Mouse (Mus musculus): ENCODE results near the gene Tacc2. TPM values are rescaled to one million over a fixed set of nuclear protein-coding genes. Genes with fewer than 3 reads are reported as not detected.
"Not testable (repeated sequence)": the region's sequence is repeated elsewhere in the genome, so short reads cannot be mapped to it uniquely, and the experiment has no call there.

The Tacc2 gene
- total RNA-seq, 1 experiment from 2014 or later = 27.4 TPM

DNA sequence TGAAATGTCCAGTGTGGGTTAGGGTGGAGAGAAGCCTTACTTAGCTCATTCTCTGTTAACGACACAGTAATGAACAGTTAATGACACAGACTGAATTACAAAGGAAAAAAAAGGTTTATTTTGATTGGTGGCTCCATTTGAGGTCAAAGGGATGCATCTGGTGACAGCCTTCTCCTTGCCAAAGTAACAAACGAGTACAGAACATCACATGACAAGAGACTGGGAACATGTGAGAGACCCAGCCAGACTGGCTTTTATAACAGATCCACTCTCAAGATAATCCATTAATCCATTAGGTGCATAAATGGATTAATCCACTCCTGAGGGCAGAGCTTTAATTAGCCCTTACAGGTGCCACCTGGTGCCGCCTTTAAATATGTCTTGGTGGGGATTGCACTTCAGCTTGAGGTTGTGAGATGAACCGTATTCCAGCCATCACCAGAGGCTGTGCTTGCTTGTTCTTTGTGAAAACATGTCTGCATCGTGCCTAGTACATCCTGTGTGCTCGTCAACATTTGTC lies 75.9 kb downstream of the Tacc2 start:
- no peak for DNase-seq

DNA sequence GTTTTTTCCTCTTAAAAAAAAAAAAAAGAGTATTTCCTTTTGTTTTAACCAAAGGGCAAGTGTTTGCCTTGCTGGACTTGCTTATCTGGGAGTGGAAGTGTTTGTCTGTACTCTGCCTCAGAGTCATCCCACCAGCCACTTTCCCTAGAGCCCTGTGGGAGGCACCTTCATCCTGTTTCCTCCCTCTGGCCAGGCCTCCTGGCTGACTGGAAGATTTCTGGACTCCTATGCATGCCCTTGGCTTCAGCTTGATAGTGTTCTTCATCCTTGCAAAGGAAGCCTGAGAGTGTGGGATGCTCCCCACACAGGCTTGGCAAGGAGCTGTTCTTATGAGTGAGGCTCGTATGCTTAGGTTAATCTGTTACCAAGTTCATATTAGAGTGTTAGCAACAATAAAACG lies 77.3 kb downstream of the Tacc2 start:
- DNase-seq = no peak

DNA sequence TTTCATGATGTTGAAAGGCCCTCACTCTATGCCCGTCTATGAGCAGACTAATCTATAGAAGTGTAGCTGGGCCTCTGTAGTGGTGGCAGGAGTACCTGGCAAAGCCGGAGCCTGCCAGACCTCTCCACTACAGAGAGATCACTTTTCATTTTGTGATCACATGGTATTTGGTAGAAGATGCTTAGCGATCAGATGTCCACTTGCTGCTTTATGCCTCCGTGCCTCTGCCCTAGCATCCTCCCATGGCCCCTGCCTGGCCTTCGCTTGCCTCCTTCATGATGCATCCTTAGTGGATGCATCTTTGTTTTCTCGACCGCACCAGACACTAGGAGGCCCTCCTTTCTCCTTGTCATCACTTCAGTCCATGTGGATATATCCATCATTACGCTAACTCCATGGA lies 79.7 kb downstream of the Tacc2 start:
- DNase-seq = no peak

DNA sequence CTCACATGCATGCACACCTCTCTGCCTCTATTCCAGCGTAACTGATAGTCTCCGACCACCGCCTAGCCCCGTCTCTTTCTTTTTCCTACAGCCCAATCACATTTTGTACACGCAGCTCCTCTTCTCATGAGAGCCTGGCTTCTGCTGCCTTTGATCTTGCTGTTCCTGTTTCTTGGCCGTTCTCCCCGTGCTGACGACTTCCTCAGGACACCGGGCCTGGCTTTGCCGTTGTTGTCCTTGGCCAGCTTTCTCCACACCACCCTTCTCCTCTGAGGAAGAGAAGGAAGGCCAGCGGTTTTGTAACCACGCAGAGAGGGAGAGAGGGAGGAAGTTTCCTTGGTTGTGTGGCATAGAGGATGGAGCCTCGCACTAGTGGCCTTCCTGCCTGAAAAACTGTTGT lies 80.5 kb downstream of the Tacc2 start:
- peak; percentile 85 for DNase-seq

DNA sequence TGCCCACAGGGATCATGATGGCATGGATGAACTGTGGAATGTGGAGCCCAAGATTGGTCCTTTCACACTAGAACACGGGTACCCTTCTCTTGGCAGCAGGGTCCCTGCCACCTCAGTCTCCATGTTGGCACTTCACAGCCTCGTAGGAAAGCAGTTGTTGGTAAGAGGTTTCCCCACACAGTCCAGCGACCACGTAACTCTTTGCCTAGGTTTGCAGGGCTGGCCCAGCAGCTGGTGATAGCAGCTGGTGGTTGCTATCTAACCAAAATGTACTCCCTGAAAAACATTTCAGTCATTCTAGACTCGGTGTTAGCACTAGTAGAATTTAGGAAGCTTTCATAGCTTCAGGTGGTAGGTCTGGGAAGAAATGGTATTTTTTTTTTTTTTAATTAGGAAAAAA lies 81.9 kb downstream of the Tacc2 start:
- DNase-seq = no peak

DNA sequence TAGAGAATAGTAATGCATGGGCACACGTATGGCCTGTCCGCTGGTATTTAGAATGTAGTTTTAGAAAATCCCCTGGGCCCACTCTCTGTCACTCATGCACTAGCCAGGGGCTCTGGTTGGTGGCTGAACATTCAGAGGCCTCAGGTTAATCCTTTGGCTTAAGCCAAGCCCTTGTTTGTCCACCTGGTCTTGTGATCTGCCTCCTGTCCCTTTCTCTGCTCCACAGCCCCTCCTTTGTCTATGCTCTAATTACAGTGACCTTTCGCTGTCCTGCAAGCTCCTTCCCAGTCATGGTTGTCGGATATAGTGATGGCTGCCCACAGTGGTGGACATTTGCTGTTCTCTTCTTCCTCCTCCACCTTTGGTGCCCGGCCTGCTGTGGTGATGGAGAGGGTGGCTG lies 85.0 kb downstream of the Tacc2 start:
- peak; percentile 2 for DNase-seq

DNA sequence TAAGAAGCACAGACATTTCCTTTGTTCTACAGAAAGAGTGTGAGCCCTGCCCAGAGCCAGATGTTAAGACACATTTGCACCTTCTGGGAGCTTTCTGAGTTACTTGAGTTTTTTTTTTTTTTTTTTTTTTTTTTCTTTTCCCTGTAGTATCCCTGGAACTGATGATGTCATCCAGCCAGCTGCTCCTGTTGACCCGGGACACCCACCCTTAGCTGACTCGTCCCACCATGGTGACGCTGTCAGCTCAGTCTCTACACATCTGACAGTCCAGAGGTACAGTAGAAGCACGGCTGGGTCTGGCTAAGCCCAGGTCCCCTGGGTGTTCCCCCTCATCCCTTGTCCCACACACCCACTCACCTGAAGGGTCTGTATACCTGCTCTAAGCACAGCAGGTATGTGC lies 85.6 kb downstream of the Tacc2 start:
- peak; percentile 4 for DNase-seq

DNA sequence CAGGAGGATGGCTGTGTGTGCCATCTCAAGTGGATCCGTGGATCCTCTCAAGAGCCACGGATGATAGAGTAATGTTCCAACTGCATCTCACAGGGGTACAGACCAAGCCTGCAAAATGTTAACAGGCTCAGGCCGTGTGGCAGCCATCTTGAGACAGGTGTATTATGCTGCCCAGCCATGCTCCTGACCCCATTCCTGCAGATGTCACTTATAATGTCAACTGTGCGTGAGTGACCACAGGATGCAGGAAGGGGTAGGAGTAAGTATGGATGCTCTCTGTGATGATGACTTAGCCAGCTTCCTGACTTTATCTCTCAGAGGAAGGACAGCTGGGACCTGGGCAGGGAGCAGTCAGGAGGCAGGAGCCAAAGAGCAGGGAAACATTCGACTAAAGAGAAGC lies 86.8 kb downstream of the Tacc2 start:
- DNase-seq = no peak

DNA sequence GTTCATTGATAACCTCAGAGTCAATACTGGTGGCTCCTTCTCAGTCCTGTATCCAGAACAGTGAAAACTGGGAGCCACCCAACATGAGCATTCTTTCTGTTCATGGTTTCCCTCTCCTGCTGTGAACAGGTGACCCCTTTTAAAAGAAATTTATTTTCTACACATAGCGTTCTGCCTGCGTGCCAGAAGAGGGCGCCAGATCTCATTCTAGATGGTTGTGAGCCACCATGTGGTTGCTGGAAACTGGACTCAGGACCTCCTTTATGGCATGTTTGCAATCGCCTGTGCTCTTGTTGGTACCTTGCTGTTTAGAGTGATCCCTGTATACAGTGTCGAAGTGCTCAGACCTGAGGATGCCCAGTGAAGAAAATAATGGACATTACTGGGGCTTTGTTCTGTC lies 87.4 kb downstream of the Tacc2 start:
- no peak for DNase-seq

DNA sequence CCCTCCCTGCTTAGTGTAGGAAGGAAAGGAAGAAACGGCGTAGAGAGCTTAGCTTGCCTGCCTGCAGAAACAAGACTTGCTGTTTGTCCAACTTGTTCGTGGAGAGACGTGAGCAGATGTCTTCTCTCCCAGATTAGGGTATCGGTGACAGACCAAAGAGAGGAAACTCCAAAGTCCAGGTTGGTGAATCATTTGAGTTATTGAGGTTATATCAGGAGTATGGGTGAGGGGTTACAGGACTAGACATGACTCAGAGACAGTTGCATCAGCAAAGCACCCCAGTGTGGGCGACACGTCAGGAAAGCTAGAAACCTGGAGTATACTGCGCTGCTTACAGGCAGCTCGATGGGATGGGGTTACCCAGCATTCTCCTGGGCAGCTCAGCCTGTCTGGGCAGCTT lies 88.1 kb downstream of the Tacc2 start:
- DNase-seq = no peak

DNA sequence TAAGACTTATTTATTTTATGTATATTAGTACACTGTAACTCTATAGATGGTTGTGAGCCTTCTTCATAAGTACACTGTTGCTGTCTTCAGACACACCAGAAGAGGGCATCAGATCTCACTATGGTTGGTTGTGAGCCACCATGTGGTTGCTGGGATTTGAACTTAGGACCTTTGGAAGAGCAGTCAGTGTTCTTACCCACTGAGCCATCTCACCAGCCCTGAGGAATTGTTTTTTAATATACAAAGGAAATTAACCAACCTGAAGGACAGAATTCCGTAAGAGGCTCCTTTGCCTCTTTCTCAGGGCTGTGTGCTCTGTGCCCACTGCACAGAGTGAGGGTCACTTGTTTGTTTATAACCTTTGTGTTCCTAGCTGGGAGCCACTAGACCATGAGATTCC lies 90.8 kb downstream of the Tacc2 start:
- not testable (repeated sequence) for DNase-seq

DNA sequence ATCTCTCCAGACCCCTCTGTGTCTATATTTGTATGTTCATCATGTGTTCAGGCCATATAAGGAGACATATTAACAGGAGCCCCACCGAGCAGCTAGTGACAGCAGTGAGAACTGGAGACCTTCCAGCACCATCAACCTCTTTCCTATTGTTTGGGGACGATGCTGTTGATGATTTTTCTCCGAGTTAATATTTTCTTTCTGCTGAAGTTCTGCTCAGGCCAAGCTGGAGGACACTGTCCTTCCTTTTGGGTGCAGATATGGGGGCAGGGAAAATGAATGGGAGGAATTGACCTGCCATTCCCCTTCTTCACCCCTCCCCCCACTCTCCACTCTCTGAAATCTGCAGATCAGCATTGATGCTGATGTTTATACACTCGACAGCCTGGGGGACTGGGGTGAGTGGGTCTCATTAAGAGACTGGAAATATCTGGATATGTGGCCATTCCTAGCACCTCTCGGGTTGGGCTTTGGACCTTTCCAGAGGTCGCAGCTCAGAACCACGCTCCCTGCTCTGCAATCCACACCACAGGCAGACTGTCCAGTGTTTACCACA lies 91.6 kb downstream of the Tacc2 start:
- no peak for DNase-seq

DNA sequence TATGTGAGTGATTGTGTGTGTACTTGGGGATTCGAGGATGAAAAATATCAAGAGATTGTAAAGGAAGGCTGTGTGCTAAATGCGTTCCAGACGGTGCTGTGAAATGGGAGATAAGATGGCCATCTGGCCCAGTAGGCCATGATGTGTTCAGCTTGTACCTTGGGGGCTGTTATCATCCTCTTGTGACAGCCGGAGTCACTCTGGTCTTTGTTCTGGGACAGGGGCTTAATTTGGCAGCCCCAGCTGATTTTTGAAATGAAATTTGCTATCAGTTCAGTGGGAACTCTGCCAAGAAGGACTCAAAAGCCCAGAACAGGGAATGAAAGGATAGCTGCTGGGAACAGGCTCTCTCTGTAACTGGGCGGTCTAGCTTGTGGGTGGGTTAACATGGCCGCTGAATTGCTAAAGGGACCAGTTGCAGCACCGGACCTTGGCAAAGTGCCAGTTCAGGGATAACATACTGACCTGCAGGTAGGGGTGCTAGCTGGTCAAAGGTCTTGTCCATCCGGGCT lies 92.2 kb downstream of the Tacc2 start:
- DNase-seq = no peak

DNA sequence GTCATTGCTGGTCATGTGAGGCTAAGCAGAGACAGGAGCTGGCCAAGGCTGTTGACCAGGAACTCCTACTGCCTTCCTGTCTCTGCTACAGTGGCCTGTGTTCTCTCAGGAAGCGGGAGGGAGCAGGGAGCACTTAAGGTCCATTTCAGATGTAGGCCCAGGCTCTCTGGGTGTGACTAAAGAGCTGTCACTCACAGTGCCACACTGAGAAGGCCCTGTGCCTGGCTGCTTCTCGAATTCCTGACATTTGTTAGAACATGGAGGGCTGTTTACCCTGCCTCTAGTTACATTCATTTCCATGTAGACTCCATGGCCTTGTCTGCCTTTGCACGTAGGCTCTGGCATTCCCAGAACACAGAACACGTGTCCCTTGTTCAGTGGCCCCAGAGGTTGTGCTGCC lies 93.1 kb downstream of the Tacc2 start:
- no peak for DNase-seq

DNA sequence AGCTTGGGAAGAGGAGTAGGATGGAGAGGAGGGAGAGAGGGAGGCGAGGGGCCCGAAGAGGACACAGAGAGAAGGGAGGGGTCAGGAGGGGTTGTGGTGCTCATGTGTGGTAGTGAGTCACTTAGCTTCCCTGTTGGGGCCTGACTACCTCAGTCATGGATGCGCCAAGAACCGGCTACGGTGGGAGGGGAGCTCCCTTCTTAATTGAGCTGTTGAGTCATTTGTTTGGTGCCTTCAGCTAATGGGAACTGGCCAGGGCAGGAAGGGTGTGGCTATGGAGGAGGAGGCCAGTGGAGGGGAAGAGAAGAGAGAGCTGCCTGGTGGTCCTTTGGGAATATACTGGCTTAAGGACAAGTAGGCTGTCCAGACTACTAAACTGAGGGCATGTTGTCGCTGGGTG lies 94.1 kb downstream of the Tacc2 start:
- DNase-seq = peak; percentile 65

DNA sequence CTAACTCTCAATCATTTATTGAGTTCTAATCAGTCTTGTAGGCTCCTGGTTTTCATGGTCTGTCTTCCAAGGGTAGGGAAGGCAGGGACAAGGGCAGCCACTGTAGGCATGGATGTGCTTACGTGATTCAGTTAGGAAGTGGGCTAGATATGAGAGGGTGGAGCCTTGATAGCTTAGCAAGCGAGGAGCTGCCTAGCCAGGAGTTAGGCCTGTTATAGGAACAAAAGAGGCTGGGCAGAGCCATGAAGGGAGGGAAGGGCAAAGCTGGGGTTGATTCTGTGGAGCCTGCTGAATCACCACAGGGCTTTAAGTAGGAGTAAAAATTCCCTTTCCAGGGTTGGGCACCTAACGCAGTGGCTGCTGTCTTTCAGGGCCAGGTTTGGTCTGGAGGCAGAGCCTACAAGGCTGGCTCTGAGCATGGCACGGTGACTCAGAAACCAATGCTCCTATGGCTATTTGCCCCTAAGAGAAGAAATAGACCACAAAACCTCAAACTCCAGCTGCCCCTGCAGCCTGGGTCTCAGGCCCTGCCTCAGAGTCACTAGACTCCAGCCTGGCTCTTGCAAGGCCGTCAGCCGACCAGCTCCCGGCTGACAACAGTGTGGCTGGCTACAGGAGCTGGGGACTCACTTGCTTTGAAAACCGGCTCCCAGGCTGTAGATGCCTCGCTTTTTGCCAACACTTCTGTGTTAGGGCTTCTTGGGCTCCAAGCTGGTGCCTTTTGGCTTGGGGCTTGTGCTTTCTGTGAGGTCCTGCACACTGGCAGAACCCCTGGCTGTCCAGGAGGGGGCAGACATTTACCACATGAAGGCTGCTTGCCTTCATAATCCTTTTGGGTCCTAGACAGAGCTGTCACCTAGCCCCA lies 96.2 kb downstream of the Tacc2 start:
- peak; percentile 72 for DNase-seq

DNA sequence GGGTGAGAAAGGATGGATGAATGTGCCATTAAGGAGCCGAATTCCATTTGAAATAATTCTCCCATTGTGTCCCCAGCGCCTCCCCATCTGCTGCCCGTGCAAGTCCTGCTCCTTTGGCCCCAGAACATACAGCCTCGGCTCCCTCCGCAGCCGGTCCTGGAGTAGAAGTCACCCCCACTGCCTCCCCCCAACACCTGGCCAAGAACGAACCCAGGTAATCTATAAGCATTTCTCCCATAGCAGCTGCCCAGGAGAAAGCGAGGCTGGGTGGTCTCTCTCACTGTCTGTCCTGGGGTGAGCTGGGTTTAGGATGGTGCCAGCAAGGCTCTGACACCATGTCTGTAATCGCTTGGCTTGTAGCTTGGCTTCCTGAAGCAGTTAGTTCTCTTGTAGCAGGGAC lies 97.3 kb downstream of the Tacc2 start:
- DNase-seq = no peak

DNA sequence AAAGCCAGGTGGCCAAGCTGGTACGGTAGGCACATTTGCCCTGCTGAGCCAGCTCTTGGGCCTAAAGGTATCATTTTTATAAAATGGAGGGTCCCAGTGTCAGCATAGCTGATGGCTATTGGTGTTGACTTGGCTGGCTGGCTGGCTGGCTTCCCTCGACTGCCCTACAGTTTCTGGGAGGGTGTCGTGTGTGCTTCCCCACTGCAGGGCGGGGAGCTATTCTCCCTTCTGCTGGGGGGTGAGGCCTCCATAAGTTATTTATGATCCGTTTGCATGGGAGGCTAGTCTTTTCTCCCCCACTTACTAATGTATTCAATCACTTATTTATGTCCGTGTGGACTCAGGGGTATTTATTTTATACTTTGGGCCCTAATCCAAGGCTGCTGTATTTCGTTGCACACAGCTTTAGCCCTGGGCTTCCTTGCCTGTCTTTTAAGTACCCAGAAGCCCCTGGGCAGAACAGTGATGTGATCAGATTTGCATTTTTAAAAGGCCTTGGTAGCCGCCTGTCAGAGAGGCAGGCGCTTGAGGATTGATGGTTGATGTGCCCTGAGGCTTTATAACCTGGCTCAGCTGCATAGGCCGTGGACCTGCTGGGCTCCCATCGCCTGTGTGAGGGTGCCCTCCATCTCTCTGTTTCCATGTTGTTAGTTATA lies 99.8 kb downstream of the Tacc2 start:
- DNase-seq = no peak

DNA sequence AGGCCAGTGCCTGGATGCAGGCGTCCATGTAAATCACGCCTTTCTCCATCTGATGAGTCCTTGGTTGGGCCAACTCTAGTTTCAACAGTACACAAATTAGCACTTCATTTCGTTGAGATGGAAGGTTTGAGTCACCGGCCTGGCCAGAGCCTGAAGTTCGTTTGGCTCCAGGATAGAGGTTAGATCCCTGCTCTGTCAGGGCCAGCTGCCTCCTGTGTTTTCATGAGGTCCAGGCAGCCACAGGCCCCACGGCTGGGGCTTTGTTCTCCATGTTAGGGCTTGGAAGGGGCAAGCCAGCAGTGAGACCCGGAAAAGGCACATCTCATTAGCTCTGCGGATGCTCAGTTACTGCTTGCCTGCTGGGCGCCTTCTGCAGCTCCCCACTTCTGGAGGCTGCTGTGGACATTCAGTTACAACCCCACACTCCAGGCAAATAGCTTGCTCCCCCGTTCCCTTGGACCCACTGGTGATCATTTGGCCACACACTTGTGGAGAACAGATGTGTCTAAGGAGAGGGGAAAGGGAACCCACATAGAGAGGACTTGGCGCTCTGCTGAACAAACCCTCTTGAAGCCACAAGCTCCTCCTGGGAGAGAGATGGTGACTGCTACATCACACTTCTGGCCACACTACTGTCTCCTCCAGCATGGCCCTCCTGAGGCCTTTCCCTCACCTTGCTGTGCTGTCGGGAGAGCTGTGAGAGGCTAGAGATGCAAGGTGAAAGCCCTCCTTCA lies 100.5 kb downstream of the Tacc2 start:
- DNase-seq = no peak

DNA sequence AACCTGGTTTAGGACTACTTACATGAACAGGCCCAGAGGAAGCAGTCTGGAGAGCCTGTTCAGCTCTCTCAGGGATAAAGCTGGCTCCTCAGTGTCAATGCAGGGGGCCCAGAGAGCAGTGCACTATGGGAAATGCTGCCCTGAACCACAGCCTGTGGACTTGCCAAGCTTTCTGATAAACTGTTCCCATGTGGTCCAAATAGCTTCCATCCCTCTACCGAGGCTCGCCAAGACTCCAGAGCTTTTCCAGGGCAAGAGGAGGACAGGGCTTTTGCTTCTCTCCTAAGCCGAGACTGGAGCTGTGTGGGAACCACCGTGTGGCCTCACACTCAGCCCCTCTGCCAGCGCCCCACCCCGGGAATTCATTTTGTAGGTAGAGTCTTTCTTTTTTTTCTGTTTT lies 101.2 kb downstream of the Tacc2 start:
- no peak for DNase-seq

DNA sequence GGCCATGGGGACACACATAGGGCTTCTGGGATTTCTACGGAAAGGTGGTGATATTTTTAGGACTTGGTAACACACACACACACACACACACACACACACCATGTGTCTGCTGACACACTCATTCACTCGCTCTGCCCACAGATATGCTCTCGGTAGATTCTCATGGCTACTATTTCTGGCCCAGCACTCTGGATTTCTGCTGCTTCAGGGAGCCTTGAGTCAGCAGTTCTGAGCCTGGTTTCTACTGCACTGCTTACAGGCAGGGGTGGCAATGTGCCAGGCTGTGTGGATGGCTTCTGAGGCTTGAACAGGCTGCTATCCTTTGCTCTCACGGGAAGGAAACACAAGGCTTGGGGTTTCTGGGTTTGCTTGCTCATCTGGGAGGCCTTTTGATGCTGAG lies 104.6 kb downstream of the Tacc2 start:
- peak; percentile 61 for DNase-seq

DNA sequence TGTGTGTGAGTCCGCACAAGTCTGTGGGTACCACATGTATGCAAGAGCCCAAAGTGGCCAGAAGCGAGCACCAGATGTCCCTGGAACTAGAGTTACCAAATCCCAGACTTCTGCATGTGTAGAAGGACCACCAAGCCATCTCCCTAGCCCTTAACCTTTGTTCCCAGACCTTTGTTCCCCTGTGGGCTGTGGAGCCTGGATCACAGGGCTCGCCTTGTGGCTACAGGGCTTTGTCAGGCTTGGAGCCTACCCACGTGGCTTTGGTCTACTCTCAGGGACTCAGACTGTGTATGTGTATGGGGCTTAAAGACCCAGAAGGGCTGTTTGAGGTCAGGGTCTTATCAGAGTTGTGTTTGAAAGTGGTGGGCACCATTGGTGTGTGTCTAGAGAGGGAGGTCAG lies 111.4 kb downstream of the Tacc2 start:
- DNase-seq = no peak

DNA sequence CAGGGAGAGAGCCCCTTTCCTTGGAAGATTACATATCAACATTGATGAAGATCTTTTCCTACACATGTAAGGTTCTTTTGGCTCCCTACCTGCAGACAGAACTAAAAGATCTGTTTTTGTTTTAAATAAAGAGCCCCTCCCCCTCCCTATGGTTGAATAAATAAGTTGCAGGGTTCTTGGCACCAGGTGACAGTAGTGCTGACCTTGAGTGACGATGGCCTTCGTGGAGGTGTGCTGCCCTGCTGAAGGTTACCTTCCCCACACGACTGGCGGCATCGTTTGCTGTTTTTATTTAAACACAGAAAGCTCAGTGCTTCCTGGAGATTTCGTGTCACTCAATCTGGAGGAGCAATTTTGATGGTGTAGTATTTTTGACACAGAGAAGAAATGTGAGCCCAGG lies 113.6 kb downstream of the Tacc2 start:
- no peak for DNase-seq

Measured in adrenal gland, postnatal 14 days (tissue).